Mouse (Mus musculus): ENCODE data around the gene Pdzd7. TPM values are rescaled to one million over a fixed set of nuclear protein-coding genes. Genes with fewer than 3 reads are reported as not detected.

Pdzd7 gene
- total and polyA plus RNA-seq, 2 experiments from 2014 or later, result 2.9 to 5.9 TPM

- 81% methylated on average over 12 of the region's 12 CpGs for WGBS
- H3K4me1 ChIP-seq (ENCODE audit: insufficient read depth, low read length), result peaks cover 5% of the 10 kb centered on the region; the same call in 1 of the 2 replicates
- H3K36me3 ChIP-seq (ENCODE audit: insufficient read depth, low read length), result peaks cover 37% of the 10 kb centered on the region
- no peaks in the 10 kb centered on the region for H3K9me3 ChIP-seq (ENCODE audit: low read length)
- peak overlapping the region; percentile 77 for H3K4me2 ChIP-seq (ENCODE audit: low read depth, low read length, poor library complexity, severe bottlenecking)
- peak overlapping the region; percentile 68 for H3K9ac ChIP-seq (replicated peaks; ENCODE audit: low read length, poor library complexity, severe bottlenecking)
- H3K4me3 ChIP-seq (ENCODE audit: low read depth, low read length), result peak overlapping the region; percentile 57
- H3K27me3 ChIP-seq (ENCODE audit: insufficient read depth, low read length), result no peaks in the 10 kb centered on the region
- H3K27ac ChIP-seq (ENCODE audit: low read depth, low read length), result peak overlapping the region; percentile 94
- DNase-seq (ENCODE audit: low spot score) (no peak), ATAC-seq (ENCODE audit: low FRiP score) (no peak)
- TF ChIP-seq CTCF (IDR thresholded peaks at IDR 0.05), result no peak
Measured at GRCm38 (mm10) chr19:45048644-45049365, 3.3 kb upstream of the Pdzd7 start.

DNA sequence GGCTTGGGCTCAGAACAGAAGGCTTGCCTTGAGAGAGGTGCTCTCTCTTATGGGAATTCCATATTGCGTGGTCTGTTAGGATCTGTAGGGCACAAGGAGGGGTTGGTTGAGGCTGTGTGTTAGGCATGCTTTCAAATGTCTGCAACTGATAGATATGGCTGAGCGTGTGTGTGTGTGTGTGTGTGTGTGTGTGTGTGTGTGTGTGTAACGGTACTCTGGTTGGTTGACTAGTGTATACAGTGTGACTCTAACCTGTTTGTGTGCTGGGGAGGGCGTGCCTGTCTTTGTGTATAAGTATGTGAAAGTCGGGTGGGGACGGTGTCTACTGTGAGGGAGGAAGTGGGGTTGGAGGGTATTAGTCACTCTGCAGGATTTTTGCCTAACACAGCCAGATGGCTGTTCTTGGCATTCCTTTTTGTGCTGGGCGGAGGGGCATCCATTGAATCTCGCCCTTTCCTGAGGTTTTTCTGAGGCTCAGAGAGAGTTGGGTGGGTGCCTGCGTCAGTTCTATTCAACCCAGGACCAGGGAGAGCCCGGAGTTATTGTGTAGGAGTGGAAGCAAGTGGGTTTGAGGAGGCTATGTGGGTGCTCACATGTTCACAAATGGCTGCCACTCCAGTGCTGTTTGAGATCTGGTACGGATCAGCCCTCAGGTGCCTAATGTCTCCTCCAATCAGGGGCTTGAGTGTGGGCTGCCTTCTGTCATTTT lies 2.6 kb upstream of the Pdzd7 start:
- Histone ChIP-seq H3K9ac (replicated peaks; ENCODE audit: low read length, poor library complexity, severe bottlenecking) (peak overlapping the region; percentile 68), H3K36me3 (ENCODE audit: insufficient read depth, low read length) (peaks cover 33% of the 10 kb centered on the region), H3K27me3 (ENCODE audit: insufficient read depth, low read length) (no peaks in the 10 kb centered on the region), H3K4me2 (ENCODE audit: low read depth, low read length, poor library complexity, severe bottlenecking) (peak overlapping the region; percentile 77), H3K4me3 (ENCODE audit: low read depth, low read length) (peak overlapping the region; percentile 57), H3K27ac (ENCODE audit: low read depth, low read length) (peak overlapping the region; percentile 94), H3K9me3 (ENCODE audit: low read length) (no peaks in the 10 kb centered on the region), H3K4me1 (ENCODE audit: insufficient read depth, low read length) (peaks cover 5% of the 10 kb centered on the region; the same call in 1 of the 2 replicates)
- no peak for TF ChIP-seq CTCF (IDR thresholded peaks at IDR 0.05)
- 23% methylated on average over 11 of the region's 11 CpGs for WGBS
- DNase-seq (ENCODE audit: low spot score) (peak; percentile 70), ATAC-seq (ENCODE audit: low FRiP score) (peak; percentile 65)

GRCm38 (mm10) chr19:45047417-45047934 lies 2.0 kb upstream of the Pdzd7 start, which contains the start of gene Sfxn3:
Sfxn3 (plus strand) TSS chr19:45047503.
- peaks cover 5% of the 10 kb centered on the region; the same call in 1 of the 2 replicates for H3K4me1 ChIP-seq (ENCODE audit: insufficient read depth, low read length)
- H3K9me3 ChIP-seq (ENCODE audit: low read length), result no peaks in the 10 kb centered on the region
- H3K4me2 ChIP-seq (ENCODE audit: low read depth, low read length, poor library complexity, severe bottlenecking), result peak within 1 kb of the TSS; percentile 77
- ATAC-seq (ENCODE audit: low FRiP score) (peak; percentile 87), DNase-seq (ENCODE audit: low spot score) (peak; percentile 94)
- peaks cover 27% of the 10 kb centered on the region for H3K36me3 ChIP-seq (ENCODE audit: insufficient read depth, low read length)
- H3K27ac ChIP-seq (ENCODE audit: low read depth, low read length), result peak within 1 kb of the TSS; percentile 94
- under 1% methylated on average over 26 of the region's 26 CpGs for WGBS
- H3K4me3 ChIP-seq (ENCODE audit: low read depth, low read length), result peak within 1 kb of the TSS; percentile 57
- no peaks in the 10 kb centered on the region for H3K27me3 ChIP-seq (ENCODE audit: insufficient read depth, low read length)
- peak within 1 kb of the TSS; percentile 68 for H3K9ac ChIP-seq (replicated peaks; ENCODE audit: low read length, poor library complexity, severe bottlenecking)
- peak; percentile 80 for TF ChIP-seq CTCF (IDR thresholded peaks at IDR 0.05)

- Histone ChIP-seq H3K4me2 (ENCODE audit: low read depth, low read length, poor library complexity, severe bottlenecking) (peak overlapping the region; percentile 77), H3K36me3 (ENCODE audit: insufficient read depth, low read length) (peaks cover 19% of the 10 kb centered on the region), H3K9me3 (ENCODE audit: low read length) (no peaks in the 10 kb centered on the region), H3K27ac (ENCODE audit: low read depth, low read length) (peak overlapping the region; percentile 94), H3K27me3 (ENCODE audit: insufficient read depth, low read length) (no peaks in the 10 kb centered on the region), H3K4me3 (ENCODE audit: low read depth, low read length) (peak overlapping the region; percentile 57), H3K4me1 (ENCODE audit: insufficient read depth, low read length) (peaks cover 5% of the 10 kb centered on the region; the same call in 1 of the 2 replicates), H3K9ac (replicated peaks; ENCODE audit: low read length, poor library complexity, severe bottlenecking) (peak overlapping the region; percentile 68)
- DNase-seq (ENCODE audit: low spot score) (peak; percentile 94), ATAC-seq (ENCODE audit: low FRiP score) (peak; percentile 69)
- WGBS, result under 1% methylated on average over 34 of the region's 34 CpGs
- TF ChIP-seq CTCF (IDR thresholded peaks at IDR 0.05), result peak; percentile 51
Measured at GRCm38 (mm10) chr19:45046523-45047321, 1.2 kb upstream of the Pdzd7 start.

- Histone ChIP-seq H3K36me3 (ENCODE audit: insufficient read depth, low read length) (peaks cover 8% of the 10 kb centered on the region; the same call in 1 of the 2 replicates), H3K4me2 (ENCODE audit: low read depth, low read length, poor library complexity, severe bottlenecking) (peak overlapping the region; percentile 77; the same call in 1 of the 2 replicates), H3K27ac (ENCODE audit: low read depth, low read length) (no peak overlapping the region), H3K4me1 (ENCODE audit: insufficient read depth, low read length) (peaks cover 5% of the 10 kb centered on the region; the same call in 1 of the 2 replicates), H3K4me3 (ENCODE audit: low read depth, low read length) (peak overlapping the region; percentile 6; the same call in 1 of the 2 replicates), H3K27me3 (ENCODE audit: insufficient read depth, low read length) (no peaks in the 10 kb centered on the region; the same call in 1 of the 2 replicates), H3K9me3 (ENCODE audit: low read length) (no peaks in the 10 kb centered on the region), H3K9ac (replicated peaks; ENCODE audit: low read length, poor library complexity, severe bottlenecking) (no peak overlapping the region)
- WGBS, result 55% methylated on average over 15 of the region's 15 CpGs
- no peak for TF ChIP-seq CTCF (IDR thresholded peaks at IDR 0.05)
- ATAC-seq (ENCODE audit: low FRiP score) (no peak), DNase-seq (ENCODE audit: low spot score) (no peak)
Measured at GRCm38 (mm10) chr19:45045236-45045635, 281 bp downstream of the Pdzd7 start.

Data from midbrain, postnatal 0 days (tissue).